Mouse (Mus musculus): ENCODE results near the gene Bcl2l15. TPM values are rescaled to one million over a fixed set of nuclear protein-coding genes. Genes with fewer than 3 reads are reported as not detected.

Bcl2l15 gene
- polyA plus RNA-seq, 1 experiment: 91.7 TPM

GRCm38 (mm10) chr3:103893374-103893773, 61.0 kb downstream of the Bcl2l15 start:
- no peaks in the 10 kb centered on the region for H3K4me1 ChIP-seq (ENCODE audit: control insufficient read depth, insufficient read depth, low read length)
- H3K27ac ChIP-seq (ENCODE audit: insufficient read depth, low read length): no peak overlapping the region
- no peaks in the 10 kb centered on the region for H3K27me3 ChIP-seq (ENCODE audit: control insufficient read depth, insufficient read depth, low read length)
- TF ChIP-seq CTCF (IDR thresholded peaks at IDR 0.05; ENCODE audit: borderline replicate concordance, insufficient read depth, low read depth, low read length) (no peak), POLR2A (IDR thresholded peaks at IDR 0.05; ENCODE audit: borderline replicate concordance, insufficient read depth, low read length) (no peak)
- H3K4me3 ChIP-seq (replicated peaks; ENCODE audit: insufficient read depth, low read depth, low read length): no peak overlapping the region
- DNase-seq: no peak
- 86% methylated on average over 3 of the region's 3 CpGs for WGBS

Other genes with a start within 250 kb of the Bcl2l15 start
- 0.07 and 0.08 TPM in 2 replicates for gene Atg4a-ps, start 186.5 kb upstream of the Bcl2l15 start, polyA plus RNA-seq (2012; rRNA removed)
- gene Olfml3, start 94.6 kb upstream of the Bcl2l15 start, polyA plus RNA-seq (2012; rRNA removed): 5.0 TPM in 2 replicates
- gene Gm10964, start 93.2 kb upstream of the Bcl2l15 start, polyA plus RNA-seq (2012; rRNA removed): not detected in 2 replicates
- 59.6 and 65.2 TPM in 2 replicates for gene Hipk1, start 41.0 kb upstream of the Bcl2l15 start, polyA plus RNA-seq (2012; rRNA removed)
- 8.5 and 11.3 TPM in 2 replicates for gene Dclre1b, start 23.2 kb upstream of the Bcl2l15 start, polyA plus RNA-seq (2012; rRNA removed)
- 19.2 and 23.2 TPM in 2 replicates for gene Ap4b1, start 23.1 kb upstream of the Bcl2l15 start, polyA plus RNA-seq (2012; rRNA removed)
- 0.33 and 0.49 TPM in 2 replicates for gene Gm43064, start 23.0 kb upstream of the Bcl2l15 start, polyA plus RNA-seq (2012; rRNA removed)
- gene Ptpn22, start 27.2 kb downstream of the Bcl2l15 start, polyA plus RNA-seq (2012; rRNA removed): 34.7 and 39.4 TPM in 2 replicates
- 14.5 and 15.2 TPM in 2 replicates for gene Rsbn1, start 81.5 kb downstream of the Bcl2l15 start, polyA plus RNA-seq (2012; rRNA removed)
- gene Phtf1, start 135.5 kb downstream of the Bcl2l15 start, polyA plus RNA-seq (2012; rRNA removed): 22.2 and 24.7 TPM in 2 replicates

Measured in cerebellum, adult 2 months (tissue).